Mouse (Mus musculus) megakaryocyte, embryonic 14.5 days (primary cell): ENCODE measurements at regions not wholly inside any gene's neighbourhood (a gene's known extent, or its start where the extent isn't known, plus 50 kb on each side); places are given as distances from the start of the nearest gene placed in this dataset.

Experiments
- FLI1 ChIP-seq: IDR thresholded peaks from 2 replicates; pipeline ENCODE4 v1.6.1; 2012; ENCODE audit warnings: low read length, inconsistent platforms, mixed read lengths
- GATA1 ChIP-seq: IDR thresholded peaks from 3 replicates; pipeline ENCODE4 v1.6.1; 2012; ENCODE audit warnings: mixed read lengths, low read length, inconsistent platforms, borderline replicate concordance

GRCm38 (mm10) chr12:54405066-54405465, 201.4 kb upstream of the Egln3 start:
- no peak for TF ChIP-seq FLI1
- no peak for TF ChIP-seq GATA1
